Mouse (Mus musculus) natural killer cell, adult 2 months (primary cell): ENCODE results near the gene Crtc1.

Experiments
- DNase-seq, 2 experiments: peaks; one replicate each; pipeline ENCODE4 v3.0.0; 2022; ENCODE audit warnings: low spot score in 2 of 2

The Crtc1 gene

GRCm38 (mm10) chr8:70421349-70422104, 17.9 kb downstream of the Crtc1 start:
- DNase-seq: peak; percentile 22 to 57

DNA sequence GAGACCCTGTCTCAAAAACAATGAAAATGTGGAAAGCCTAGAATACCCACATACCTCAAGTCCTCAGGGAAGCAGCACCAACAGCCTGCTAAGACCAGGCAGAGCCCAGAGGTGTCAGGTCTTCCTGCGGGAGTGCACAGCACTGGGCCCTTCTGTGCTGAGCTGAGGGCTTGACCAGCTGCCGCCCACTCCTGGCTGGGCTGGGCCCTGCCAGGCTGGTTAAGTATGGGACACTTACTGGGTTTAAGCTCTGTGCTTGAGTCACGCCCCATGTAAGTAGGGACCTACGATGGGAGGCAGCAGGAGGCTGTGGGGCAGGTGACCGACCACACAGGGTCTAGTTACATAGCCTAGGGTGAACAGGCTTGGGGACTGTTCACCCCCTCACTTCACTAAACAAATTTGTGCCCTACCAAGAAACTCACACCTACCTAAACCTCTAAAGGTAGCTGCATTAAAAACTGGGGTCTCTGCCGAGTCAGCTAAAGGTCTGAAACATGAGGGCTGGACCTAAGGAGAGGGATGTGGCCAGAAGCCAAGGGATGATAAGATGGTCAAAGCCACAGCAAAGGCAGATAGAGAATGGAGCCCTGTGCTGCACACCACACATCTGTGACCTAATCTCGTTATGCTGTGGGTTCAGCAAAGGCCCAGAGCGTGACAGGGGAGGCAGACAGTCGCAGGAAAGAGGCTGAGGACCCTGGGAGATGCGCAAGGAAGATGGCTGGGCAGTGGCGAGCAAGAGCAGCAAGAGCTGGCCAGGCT, 19.3 kb downstream of the Crtc1 start:
- no peak for DNase-seq

GRCm38 (mm10) chr8:70418954-70419353, 20.4 kb downstream of the Crtc1 start:
- no peak for DNase-seq

DNA sequence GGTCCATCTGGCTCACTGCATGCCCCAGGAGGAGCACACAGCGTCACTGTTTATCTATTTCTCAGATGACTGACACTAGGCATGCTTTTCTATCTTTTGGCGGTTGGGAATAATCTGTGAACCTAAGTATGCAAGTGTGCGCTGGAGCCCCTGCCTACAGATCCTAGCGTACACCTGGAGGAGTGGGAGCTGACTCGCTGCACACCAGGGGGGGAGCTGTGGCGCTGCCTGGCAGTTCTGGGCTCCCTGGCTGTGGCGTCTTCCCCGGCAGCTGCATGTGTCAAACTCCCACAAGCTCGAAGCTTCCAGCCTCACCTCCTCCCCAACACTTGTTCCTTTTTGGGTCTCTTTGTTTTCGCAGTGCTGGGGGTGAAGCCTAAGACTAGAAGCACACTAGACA, 21.5 kb downstream of the Crtc1 start:
- DNase-seq: no peak

DNA sequence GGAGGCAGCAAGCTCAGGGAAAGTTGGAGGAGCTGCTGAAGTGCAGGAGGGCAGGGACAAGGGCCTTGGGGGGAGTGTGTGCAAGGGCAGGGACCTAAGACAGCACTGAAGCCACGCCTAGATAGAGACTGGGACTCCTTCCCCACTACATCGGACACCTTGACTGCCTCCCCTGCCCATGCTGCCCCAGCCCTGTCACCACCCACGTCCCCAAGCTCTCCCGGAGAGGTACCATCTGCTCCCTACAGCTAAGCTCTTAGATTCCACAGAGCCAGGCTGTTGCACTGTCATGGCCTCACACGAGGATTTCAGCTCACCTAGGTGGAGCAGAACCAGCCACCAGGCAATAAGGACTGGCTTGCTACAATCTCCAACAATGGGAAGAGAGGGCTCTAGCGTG, 22.4 kb downstream of the Crtc1 start:
- no peak for DNase-seq

DNA sequence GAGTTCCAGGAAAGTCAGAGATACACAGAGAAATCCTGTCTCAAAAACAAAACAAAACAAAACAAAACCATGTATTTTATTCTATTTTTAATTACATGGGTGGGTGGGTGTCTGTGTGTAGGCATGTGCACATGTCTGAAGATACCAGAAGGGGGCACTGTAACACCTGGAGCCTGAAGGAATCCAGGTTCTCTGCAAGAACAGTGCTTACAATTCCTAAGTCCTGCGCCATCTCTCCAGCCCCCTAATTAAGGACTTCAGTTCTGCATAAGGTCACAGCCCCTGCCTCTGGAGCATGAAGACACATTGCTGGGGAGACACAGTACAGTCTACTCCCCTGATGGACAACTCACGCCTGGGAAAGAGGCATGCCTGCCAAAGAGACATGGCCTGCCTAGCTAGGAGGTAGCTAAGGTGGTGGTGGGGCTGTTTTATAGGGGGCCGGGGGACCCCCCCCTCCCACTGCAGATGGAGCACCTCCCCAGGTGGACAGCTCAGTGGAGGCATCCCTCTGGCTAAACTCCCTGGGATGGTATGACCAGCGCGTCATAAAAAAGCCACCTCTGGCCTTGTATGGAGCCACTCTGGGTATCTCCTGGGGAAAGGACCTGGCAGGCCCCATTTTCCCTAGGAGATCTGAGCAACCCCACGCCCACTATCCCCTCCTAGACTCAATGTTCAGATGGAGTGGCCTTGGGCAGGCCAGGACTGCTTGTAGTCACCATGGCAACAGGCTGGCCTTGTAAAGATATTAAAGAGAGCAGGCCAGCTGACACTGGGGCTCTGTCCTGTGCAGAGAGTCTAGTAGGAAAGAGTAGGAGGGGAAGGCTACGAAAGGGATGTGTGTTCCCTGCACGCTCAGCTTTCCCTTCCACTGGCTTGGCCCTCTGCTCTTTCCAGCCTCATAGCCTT, 23.6 kb downstream of the Crtc1 start:
- DNase-seq: peak in 1 of 2 experiments; percentile 33

- DNase-seq: no peak
Observed at GRCm38 (mm10) chr8:70414310-70414946, 25.0 kb downstream of the Crtc1 start.

DNA sequence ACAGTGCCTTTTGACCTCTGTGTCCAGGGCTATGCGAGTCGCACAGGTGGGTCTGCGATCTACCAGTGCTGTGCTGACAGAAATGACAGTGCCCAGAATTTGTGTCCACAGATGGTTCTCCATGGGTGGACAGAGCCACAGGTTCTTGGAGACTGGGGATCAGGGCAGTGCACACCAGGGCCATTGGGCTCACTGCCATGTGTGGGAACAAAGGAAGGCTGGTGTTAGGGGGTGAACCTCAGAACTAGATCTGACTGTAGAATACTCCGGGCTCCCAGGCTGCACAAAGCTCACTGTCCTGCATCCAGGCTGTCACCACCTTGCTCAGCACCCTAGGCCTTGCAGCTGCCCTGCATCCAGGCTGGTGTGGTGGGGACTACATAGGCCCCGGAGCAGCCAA, 29.1 kb downstream of the Crtc1 start:
- DNase-seq: no peak

DNA sequence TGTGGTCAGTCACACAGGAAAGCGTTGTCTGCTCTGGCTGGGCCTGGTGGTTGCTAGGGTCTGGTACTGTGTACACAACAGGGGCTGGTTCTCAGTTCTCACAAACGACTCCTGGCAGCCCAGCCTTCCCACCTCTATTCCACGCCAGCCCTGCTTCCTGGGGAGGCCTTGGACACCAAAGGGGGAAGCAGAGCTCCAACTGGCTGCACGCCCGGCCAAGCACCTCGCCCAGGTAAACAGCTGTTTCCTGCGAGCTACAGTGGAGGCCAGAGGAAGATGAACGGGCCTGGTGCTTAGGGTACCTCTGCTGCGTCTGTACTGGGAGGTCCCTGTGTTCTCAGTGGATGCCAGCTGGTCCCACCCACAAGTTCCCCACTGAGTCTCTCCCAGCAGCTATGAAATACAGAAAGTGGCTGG, 29.9 kb downstream of the Crtc1 start:
- DNase-seq: no peak

GRCm38 (mm10) chr8:70409019-70409418, 30.4 kb downstream of the Crtc1 start:
- DNase-seq: no peak

GRCm38 (mm10) chr8:70408301-70408700, 31.1 kb downstream of the Crtc1 start:
- DNase-seq: no peak

GRCm38 (mm10) chr8:70406427-70407069, 32.8 kb downstream of the Crtc1 start:
- no peak for DNase-seq

- no peak for DNase-seq
Observed at GRCm38 (mm10) chr8:70405189-70405588, 34.2 kb downstream of the Crtc1 start.

- DNase-seq: no peak
Observed at GRCm38 (mm10) chr8:70404212-70404611, 35.2 kb downstream of the Crtc1 start.

DNA sequence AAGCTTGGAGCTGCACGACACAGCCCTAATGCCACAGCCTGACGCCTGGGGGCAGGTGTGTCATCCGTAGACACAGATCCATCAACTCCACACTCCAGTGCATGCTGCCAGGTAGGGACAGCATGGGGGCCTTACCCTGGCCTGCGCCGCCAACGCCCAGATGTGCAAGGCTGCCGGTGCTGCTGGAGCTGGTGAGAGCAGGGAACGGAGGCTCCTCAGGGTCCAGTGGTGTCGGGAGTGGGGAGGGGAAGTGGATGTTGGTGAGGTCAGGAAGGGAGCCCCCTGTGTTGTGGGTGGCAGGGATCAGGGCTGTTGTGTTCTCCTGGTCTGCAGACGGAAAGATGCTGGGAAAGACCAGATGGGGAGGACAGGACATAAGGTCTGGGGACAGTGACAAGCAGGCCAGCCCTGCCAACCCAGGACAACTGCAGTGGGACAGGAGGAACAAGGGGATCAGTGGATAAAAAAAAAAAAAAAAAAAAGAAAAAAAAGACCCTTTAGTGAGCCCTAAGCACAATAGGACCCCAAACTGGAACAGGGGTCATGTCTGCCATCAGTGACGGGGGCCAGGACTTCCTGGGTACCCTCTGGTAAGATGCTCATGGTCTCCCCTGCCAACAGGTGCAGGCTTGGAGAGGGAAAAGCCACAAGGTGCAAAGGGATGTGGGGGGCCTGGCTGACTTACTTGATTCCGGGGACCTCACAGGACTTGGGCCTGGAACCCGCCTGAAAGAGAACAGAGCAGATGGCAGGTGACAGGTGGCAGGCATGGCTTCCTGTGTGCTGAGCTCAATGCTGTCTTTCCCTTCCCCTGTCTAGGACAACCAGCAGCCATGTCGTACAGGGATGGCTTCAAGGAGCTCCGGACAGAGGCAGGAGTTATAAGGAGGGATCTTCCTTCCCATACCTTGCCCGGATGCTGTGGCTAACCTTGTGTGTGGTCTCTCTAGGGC, 41.5 kb downstream of the Crtc1 start:
- no peak for DNase-seq

GRCm38 (mm10) chr8:70396184-70396583, 43.2 kb downstream of the Crtc1 start:
- no peak for DNase-seq

DNA sequence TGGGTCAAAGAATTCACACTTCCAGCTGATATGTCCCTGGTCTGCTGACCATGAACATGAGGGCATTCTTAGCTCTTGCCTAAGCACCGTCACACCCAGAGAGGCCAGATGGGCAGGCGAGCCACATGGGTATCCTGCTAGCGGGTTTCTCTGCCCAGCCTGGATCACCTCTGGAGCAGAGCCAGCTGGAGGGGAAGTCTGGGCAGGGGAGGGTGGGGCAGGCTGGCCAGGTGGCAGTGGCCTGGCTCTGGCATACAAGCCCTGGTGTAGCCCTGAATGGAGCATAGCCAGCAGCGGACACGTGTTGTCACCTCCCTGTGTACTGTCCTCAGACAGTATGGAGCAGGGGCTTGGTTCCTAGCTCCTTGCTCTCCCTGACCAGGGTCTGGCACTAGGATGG, 43.7 kb downstream of the Crtc1 start:
- DNase-seq: no peak

DNA sequence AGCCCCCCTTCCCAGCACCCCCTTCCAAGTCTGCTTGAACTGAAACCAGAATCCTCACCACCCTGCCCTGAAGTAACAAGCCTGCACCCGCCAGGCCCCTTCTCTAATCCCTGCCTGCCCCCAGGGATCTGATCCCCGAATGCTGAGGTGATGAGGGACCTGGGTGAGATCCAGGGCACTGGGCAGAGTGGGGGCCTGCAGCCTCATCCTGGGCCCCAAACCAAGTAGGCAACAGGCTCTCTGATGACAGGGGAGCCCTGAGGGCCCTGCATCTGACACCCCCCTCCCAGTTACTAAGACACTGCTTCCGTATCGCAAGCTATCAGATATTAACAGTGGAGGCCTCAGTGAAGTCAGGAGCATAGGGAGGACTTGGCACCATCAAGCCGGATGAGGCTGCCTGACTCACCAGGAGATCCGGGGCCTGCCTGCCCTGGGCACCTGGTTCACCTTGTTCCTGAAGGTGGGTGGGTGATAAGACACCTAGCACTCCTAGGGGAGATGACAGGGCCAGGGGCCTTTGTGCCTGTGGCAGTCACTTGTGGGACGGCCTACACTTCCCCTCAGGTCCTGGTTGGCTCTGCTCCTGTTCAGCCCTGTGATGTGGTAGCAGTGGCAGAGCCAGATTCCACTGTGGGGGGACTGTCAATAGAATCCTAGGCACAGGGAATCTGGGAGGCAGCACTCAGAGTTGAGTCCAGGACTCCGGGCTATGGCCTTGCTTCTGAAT, 44.9 kb downstream of the Crtc1 start:
- no peak for DNase-seq

DNA sequence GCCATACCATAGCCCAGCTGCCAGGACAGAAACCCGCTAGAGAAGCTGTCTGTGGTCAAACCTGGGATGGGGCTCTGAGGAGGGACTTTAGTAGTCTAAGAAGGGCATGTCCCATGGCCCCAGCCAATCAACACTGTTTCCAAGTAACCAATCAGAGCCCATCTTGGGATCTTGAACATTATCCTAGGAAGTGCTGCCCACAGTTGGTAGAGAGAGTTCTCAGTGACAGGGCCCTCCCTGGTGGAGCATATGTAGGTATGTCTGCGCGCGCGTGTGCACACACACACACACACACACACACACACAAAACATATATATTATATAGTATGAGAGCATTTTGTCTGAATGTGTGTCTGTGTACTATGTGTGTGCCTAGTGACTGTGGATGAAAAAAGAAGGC, 46.3 kb downstream of the Crtc1 start:
- DNase-seq: no peak
